In genomic region chr7:101166568-101166967, GRCm38 (mm10) we compare ENCODE assay signal across 20 mouse cellular contexts.
DNase-seq lines count a peak whose midpoint lies in the region; ATAC-seq lines count a peak whose summit lies in the region.
"Had no signal": no experiment of that assay in that cellular context is flagged by ENCODE, and none has a peak within 500 bp of the region (broad histone marks: within the 10 kb centered on the region; RNA-seq: fewer than 3 reads in every experiment).

No protein-coding gene starts in this region.

- H3K4me1 ChIP-seq in hindbrain, embryonic 14.5 days (replicated peaks; ENCODE audit: control insufficient read depth, insufficient read depth, low read length): no peaks in the 10 kb centered on the region
- H3K4me1 ChIP-seq in hindbrain, embryonic 11.5 days (replicated peaks; ENCODE audit: control insufficient read depth, insufficient read depth, low read length): no peaks in the 10 kb centered on the region
- H3K4me1 ChIP-seq in intestine, embryonic 14.5 days (replicated peaks; ENCODE audit: control insufficient read depth, insufficient read depth, low read length): peaks cover 5% of the 10 kb centered on the region
- H3K4me1 ChIP-seq in midbrain, embryonic 14.5 days (ENCODE audit: control insufficient read depth, insufficient read depth, low read length): no peaks in the 10 kb centered on the region
- H3K4me1 ChIP-seq: embryonic facial prominence, embryonic 12.5 days; limb, embryonic 15.5 days; midbrain, embryonic 15.5 days had no signal

- H3K27me3 ChIP-seq in hindbrain, embryonic 14.5 days (ENCODE audit: control insufficient read depth, insufficient read depth, low read length): no peaks in the 10 kb centered on the region
- H3K27me3 ChIP-seq in hindbrain, embryonic 11.5 days (ENCODE audit: control insufficient read depth, insufficient read depth, low read length): no peaks in the 10 kb centered on the region
- no peaks in the 10 kb centered on the region for H3K27me3 ChIP-seq in intestine, embryonic 14.5 days (replicated peaks; ENCODE audit: control insufficient read depth, insufficient read depth, low read length)
- no peaks in the 10 kb centered on the region for H3K27me3 ChIP-seq in midbrain, embryonic 14.5 days (ENCODE audit: control insufficient read depth, insufficient read depth, low read length)
- H3K27me3 ChIP-seq: embryonic facial prominence, embryonic 12.5 days; limb, embryonic 15.5 days; midbrain, embryonic 15.5 days; stomach, embryonic 15.5 days had no signal

- H3K9me3 ChIP-seq in hindbrain, embryonic 14.5 days (ENCODE audit: control insufficient read depth, low read length): no peaks in the 10 kb centered on the region
- no peaks in the 10 kb centered on the region for H3K9me3 ChIP-seq in hindbrain, embryonic 11.5 days (ENCODE audit: control insufficient read depth, low read length)
- H3K9me3 ChIP-seq in intestine, embryonic 14.5 days (ENCODE audit: control insufficient read depth, low read length): no peaks in the 10 kb centered on the region
- H3K9me3 ChIP-seq in midbrain, embryonic 14.5 days (ENCODE audit: control insufficient read depth, low read length): no peaks in the 10 kb centered on the region
- H3K9me3 ChIP-seq: embryonic facial prominence, embryonic 12.5 days; limb, embryonic 15.5 days; midbrain, embryonic 15.5 days; stomach, embryonic 15.5 days had no signal

- H3K4me2 ChIP-seq in hindbrain, embryonic 14.5 days (replicated peaks): no peak overlapping the region
- H3K4me2 ChIP-seq in hindbrain, embryonic 11.5 days (replicated peaks; ENCODE audit: low read depth, low read length): no peak overlapping the region
- no peak overlapping the region for H3K4me2 ChIP-seq in intestine, embryonic 14.5 days (ENCODE audit: low read length)
- H3K4me2 ChIP-seq in midbrain, embryonic 14.5 days (ENCODE audit: low read length): no peak overlapping the region
- H3K4me2 ChIP-seq: embryonic facial prominence, embryonic 12.5 days; limb, embryonic 15.5 days; midbrain, embryonic 15.5 days; stomach, embryonic 15.5 days had no signal

- peak; percentile 24; the same call in 1 of the 2 replicates for ATAC-seq in hindbrain, embryonic 14.5 days (ENCODE audit: low FRiP score)
- ATAC-seq in hindbrain, embryonic 11.5 days (ENCODE audit: low FRiP score): no peak
- peak; percentile 50; the same call in 1 of the 2 replicates for ATAC-seq in intestine, embryonic 14.5 days (replicated peaks; ENCODE audit: low FRiP score, low TSS enrichment, low read depth)
- no peak for ATAC-seq in midbrain, embryonic 14.5 days (ENCODE audit: low FRiP score, low TSS enrichment)
- ATAC-seq: lung, postnatal 0 days; midbrain, embryonic 15.5 days had no signal

- WGBS in hindbrain, embryonic 14.5 days: 14% methylated on average over 2 of the region's 2 CpGs
- WGBS in hindbrain, embryonic 11.5 days: 34% methylated on average over 2 of the region's 2 CpGs
- 42% methylated on average over 2 of the region's 2 CpGs for WGBS in intestine, embryonic 14.5 days
- 38% methylated on average over 2 of the region's 2 CpGs for WGBS in midbrain, embryonic 14.5 days

- H3K27ac ChIP-seq in hindbrain, embryonic 14.5 days: no peak overlapping the region
- H3K27ac ChIP-seq in hindbrain, embryonic 11.5 days (ENCODE audit: low read depth, low read length): no peak overlapping the region
- H3K27ac ChIP-seq in intestine, embryonic 14.5 days (ENCODE audit: low read depth): no peak overlapping the region
- H3K27ac ChIP-seq in midbrain, embryonic 14.5 days (replicated peaks; ENCODE audit: low read depth, low read length): no peak overlapping the region
- H3K27ac ChIP-seq: embryonic facial prominence, embryonic 12.5 days; limb, embryonic 15.5 days; midbrain, embryonic 15.5 days; stomach, embryonic 15.5 days had no signal

- no peak overlapping the region for H3K4me3 ChIP-seq in hindbrain, embryonic 14.5 days (replicated peaks; ENCODE audit: low read length)
- H3K4me3 ChIP-seq in hindbrain, embryonic 11.5 days (ENCODE audit: low read depth, low read length): no peak overlapping the region
- no peak overlapping the region for H3K4me3 ChIP-seq in intestine, embryonic 14.5 days (ENCODE audit: low read depth, low read length)
- no peak overlapping the region for H3K4me3 ChIP-seq in midbrain, embryonic 14.5 days (replicated peaks; ENCODE audit: low read depth, low read length)
- H3K4me3 ChIP-seq: embryonic facial prominence, embryonic 12.5 days; limb, embryonic 15.5 days; midbrain, embryonic 15.5 days; stomach, embryonic 15.5 days had no signal

- H3K9ac ChIP-seq in hindbrain, embryonic 14.5 days: no peak overlapping the region
- H3K9ac ChIP-seq in hindbrain, embryonic 11.5 days (ENCODE audit: low read depth, low read length): no peak overlapping the region
- no peak overlapping the region for H3K9ac ChIP-seq in intestine, embryonic 14.5 days (ENCODE audit: low read length)
- no peak overlapping the region for H3K9ac ChIP-seq in midbrain, embryonic 14.5 days (replicated peaks; ENCODE audit: low read length)
- H3K9ac ChIP-seq: embryonic facial prominence, embryonic 12.5 days; limb, embryonic 15.5 days; midbrain, embryonic 15.5 days; stomach, embryonic 15.5 days had no signal

- DNase-seq in hindbrain, embryonic 14.5 days (ENCODE audit: low spot score): no peak
- DNase-seq in hindbrain, embryonic 11.5 days (ENCODE audit: low spot score): no peak
- peak; percentile 45 for DNase-seq in testis, postnatal 10 days (ENCODE audit: low spot score)
- DNase-seq in testis, postnatal 14 days (ENCODE audit: low spot score): no peak
- no peak for DNase-seq in intestine, embryonic 14.5 days (ENCODE audit: low spot score)
- no peak for DNase-seq in cerebellum, postnatal 25 days
- DNase-seq in midbrain, embryonic 14.5 days: no peak
- DNase-seq in layer of hippocampus, postnatal 10 days (ENCODE audit: low spot score in 2 of 2): no peak
- DNase-seq: adrenal gland, adult 8-10 months; cerebellum, adult 11 months; cerebellum, postnatal 14 days; heart, adult 18-20 months; kidney, postnatal 36 days; spleen, adult 18-20 months; thymus, postnatal 14 days had no signal

- no peaks in the 10 kb centered on the region for H3K36me3 ChIP-seq in hindbrain, embryonic 14.5 days (replicated peaks; ENCODE audit: control insufficient read depth, insufficient read depth)
- no peaks in the 10 kb centered on the region for H3K36me3 ChIP-seq in hindbrain, embryonic 11.5 days (ENCODE audit: control insufficient read depth, insufficient read depth, low read length)
- no peaks in the 10 kb centered on the region for H3K36me3 ChIP-seq in intestine, embryonic 14.5 days (ENCODE audit: control insufficient read depth, insufficient read depth, low read length)
- H3K36me3 ChIP-seq in midbrain, embryonic 14.5 days (ENCODE audit: control insufficient read depth, insufficient read depth, low read length): no peaks in the 10 kb centered on the region
- H3K36me3 ChIP-seq: embryonic facial prominence, embryonic 12.5 days; limb, embryonic 15.5 days; midbrain, embryonic 15.5 days; stomach, embryonic 15.5 days had no signal

Comparison
In these comparisons a context has a peak if more than half of its experiments do, and no peak if none do; other contexts are left out.
1. ATAC-seq: peak in hindbrain, embryonic 14.5 days (single experiment) and intestine, embryonic 14.5 days (single experiment); none in hindbrain, embryonic 11.5 days (single experiment) and midbrain, embryonic 14.5 days (single experiment).